Mouse (Mus musculus) gastrocnemius, postnatal 10 days (tissue): ENCODE results near the gene Ift81. TPM values are rescaled to one million over a fixed set of nuclear protein-coding genes. Genes with fewer than 3 reads are reported as not detected.

Experiments used
- total RNA-seq, 2 experiments: library from RNA; stranded (reverse); gene quantifications; 2 replicates each; pipeline ENCODE4 v1.2.3; 2021

Gene Ift81
- total RNA-seq, 2 experiments from 2014 or later = 7.0 to 7.9 TPM

Other genes with a start within 250 kb of the Ift81 start
- gene Gpn3, start 242.6 kb downstream of the Ift81 start, total RNA-seq = 10 to 100 TPM; 23.1 to 24.4 TPM
- gene Fam216a, start 242.2 kb downstream of the Ift81 start, total RNA-seq = 10 to 100 TPM in 1 of 2 experiments, 1 to 10 TPM in 1; 9.7 to 11.5 TPM
- 10 to 100 TPM; 75.9 to 89.9 TPM for gene Arpc3, start 222.6 kb downstream of the Ift81 start, total RNA-seq
- gene Anapc7, start 192.8 kb downstream of the Ift81 start, total RNA-seq = 10 to 100 TPM; 21.5 to 25.4 TPM
- gene Atp2a2, start 112.3 kb downstream of the Ift81 start, total RNA-seq = 100 to 1,000 TPM; 156 to 181 TPM
- 1 to 10 TPM; 4.4 to 5.9 TPM for gene P2rx7, start 29.4 kb upstream of the Ift81 start, total RNA-seq
- 1 to 10 TPM; 6.2 to 9.6 TPM for gene P2rx4, start 93.0 kb upstream of the Ift81 start, total RNA-seq
- gene Camkk2, start 164.9 kb upstream of the Ift81 start, total RNA-seq = 10 to 100 TPM in 1 of 2 experiments, 1 to 10 TPM in 1; 9.7 to 15.6 TPM
- gene Anapc5, start 206.8 kb upstream of the Ift81 start, total RNA-seq = 100 to 1,000 TPM; 160 to 179 TPM
- gene Rnf34, start 235.5 kb upstream of the Ift81 start, total RNA-seq = 10 to 100 TPM; 12.7 to 15.9 TPM